Mouse (Mus musculus) neural tube, embryonic 15.5 days (tissue): ENCODE measurements around the gene Serpinf2. TPM values are rescaled to one million over a fixed set of nuclear protein-coding genes. Genes with fewer than 3 reads are reported as not detected.

Source experiments
- ATAC-seq: fragments of 200-750 bp; cut with Nextera tagmentation; 2 replicates; pipeline ENCODE4 v1.8.0; 2017; ENCODE audit warnings: mild to moderate bottlenecking, moderate TSS enrichment, moderate library complexity; ENCODE audit not compliant: low FRiP score
- H3K27ac ChIP-seq: fragments of 300-500 bp; sonication (generic); replicated peaks from 2 replicates; pipeline ENCODE4 v1.5.1; 2015; ENCODE audit warnings: mild to moderate bottlenecking, inconsistent platforms
- H3K27me3 ChIP-seq: fragments of 300-500 bp; sonication (generic); replicated peaks from 2 replicates; pipeline ENCODE4 v1.6.1; 2015; ENCODE audit warnings: inconsistent platforms
- H3K36me3 ChIP-seq: fragments of 300-500 bp; sonication (generic); 2 replicates; pipeline ENCODE4 v1.6.1; 2015; ENCODE audit warnings: inconsistent platforms
- H3K4me1 ChIP-seq: fragments of 300-500 bp; sonication (generic); 2 replicates; pipeline ENCODE4 v1.6.1; 2015; ENCODE audit warnings: inconsistent platforms
- H3K4me2 ChIP-seq: fragments of 300-500 bp; sonication (generic); 2 replicates; pipeline ENCODE4 v1.6.1; 2015; ENCODE audit warnings: inconsistent platforms, mild to moderate bottlenecking, moderate library complexity
- H3K4me3 ChIP-seq: fragments of 300-500 bp; sonication (generic); replicated peaks from 2 replicates; pipeline ENCODE4 v1.5.1; 2015; ENCODE audit warnings: mild to moderate bottlenecking, inconsistent platforms
- H3K9ac ChIP-seq: fragments of 300-500 bp; sonication (generic); replicated peaks from 2 replicates; pipeline ENCODE4 v1.6.1; 2015; ENCODE audit warnings: mild to moderate bottlenecking, inconsistent platforms
- H3K9me3 ChIP-seq: fragments of 300-500 bp; sonication (generic); replicated peaks from 2 replicates; pipeline ENCODE4 v1.6.1; 2016; ENCODE audit warnings: inconsistent platforms
- WGBS: fragments of 180-500 bp; shearing (Covaris S2); methylation state at CpG from one replicate; pipeline ENCODE4 v1.1.7; 2015; ENCODE audit warnings: mixed read lengths; 5-methylcytosine and 5-hydroxymethylcytosine counted together
- polyA plus RNA-seq: library from polyadenylated mRNA; unstranded; fragments of >200 nt; fragmentation: Nextera tagmentation; extraction: Ambion mirVana; gene quantifications from 2 replicates; pipeline ENCODE4 v1.2.1, GENCODE M21; 2015

The Serpinf2 gene
- 0.33 and 1.6 TPM in 2 replicates for polyA plus RNA-seq

GRCm38 (mm10) chr11:75439363-75439762 lies at the start of gene Serpinf2:
Serpinf2 (minus strand) TSS chr11:75439591.
- H3K9ac ChIP-seq, result no peak within 1 kb of the TSS
- no peak within 1 kb of the TSS for H3K4me3 ChIP-seq
- no peaks in the 10 kb centered on the region for H3K27me3 ChIP-seq
- WGBS, result 92% methylated on average over 6 of the region's 6 CpGs
- no peaks in the 10 kb centered on the region for H3K4me1 ChIP-seq
- ATAC-seq, result no peak
- no peaks in the 10 kb centered on the region for H3K9me3 ChIP-seq
- peaks cover 29% of the 10 kb centered on the region for H3K36me3 ChIP-seq
- no peak within 1 kb of the TSS for H3K27ac ChIP-seq
- H3K4me2 ChIP-seq, result no peak within 1 kb of the TSS

GRCm38 (mm10) chr11:75487496-75487895 lies 48.1 kb upstream of the Serpinf2 start:
- 43% methylated on average over 6 of the region's 6 CpGs for WGBS
- ATAC-seq, result no peak

GRCm38 (mm10) chr11:75486601-75487285 lies 47.4 kb upstream of the Serpinf2 start, which contains the start of gene Prpf8:
Prpf8 (plus strand) TSS chr11:75486816.
- H3K36me3 ChIP-seq, result peaks cover 28% of the 10 kb centered on the region
- H3K9me3 ChIP-seq, result no peaks in the 10 kb centered on the region
- H3K9ac ChIP-seq, result peak within 1 kb of the TSS; percentile 94
- peak; percentile 100 for ATAC-seq
- no peaks in the 10 kb centered on the region; the same call in 1 of the 2 replicates for H3K27me3 ChIP-seq
- WGBS, result under 1% methylated on average over 52 of the region's 52 CpGs
- peak within 1 kb of the TSS; percentile 76 for H3K4me3 ChIP-seq
- H3K4me1 ChIP-seq, result peaks cover 17% of the 10 kb centered on the region
- H3K4me2 ChIP-seq, result peak within 1 kb of the TSS; percentile 96
- H3K27ac ChIP-seq, result peak within 1 kb of the TSS; percentile 81

More at GRCm38 (mm10) chr11:75487496-75487895, 48.1 kb upstream of the Serpinf2 start:
- peaks cover 17% of the 10 kb centered on the region for H3K4me1 ChIP-seq
- peak overlapping the region; percentile 76 for H3K4me3 ChIP-seq
- H3K27me3 ChIP-seq, result no peaks in the 10 kb centered on the region; the same call in 1 of the 2 replicates
- no peaks in the 10 kb centered on the region for H3K9me3 ChIP-seq
- peak overlapping the region; percentile 96 for H3K4me2 ChIP-seq
- peaks cover 36% of the 10 kb centered on the region for H3K36me3 ChIP-seq
- H3K9ac ChIP-seq, result peak overlapping the region; percentile 94
- no peak overlapping the region for H3K27ac ChIP-seq

- H3K27ac ChIP-seq, result 0 out of 2 replicates have a peak overlapping the region, but pooled peaks have one; percentile 33
- peak overlapping the region; percentile 76 for H3K4me3 ChIP-seq
- H3K4me2 ChIP-seq, result peak overlapping the region; percentile 96
- H3K4me1 ChIP-seq, result peaks cover 17% of the 10 kb centered on the region
- H3K27me3 ChIP-seq, result no peaks in the 10 kb centered on the region; the same call in 1 of the 2 replicates
- H3K9ac ChIP-seq, result no peak overlapping the region
- no peaks in the 10 kb centered on the region for H3K9me3 ChIP-seq
- peaks cover 23% of the 10 kb centered on the region for H3K36me3 ChIP-seq
- ATAC-seq, result no peak; the same call in none of the 2 replicates
- WGBS, result 21% methylated on average over 3 of the region's 3 CpGs
These were observed 46.8 kb upstream of the Serpinf2 start for GRCm38 (mm10) chr11:75486192-75486591.

- H3K36me3 ChIP-seq, result no peaks in the 10 kb centered on the region
- WGBS, result 66% methylated on average over 7 of the region's 7 CpGs
- no peak for ATAC-seq
These were observed 34.0 kb upstream of the Serpinf2 start for GRCm38 (mm10) chr11:75473376-75473775.

GRCm38 (mm10) chr11:75472469-75473081 lies 33.2 kb upstream of the Serpinf2 start:
- ATAC-seq, result no peak
- WGBS, result 84% methylated on average over 11 of the region's 11 CpGs
- no peak overlapping the region for H3K27ac ChIP-seq
- no peaks in the 10 kb centered on the region for H3K36me3 ChIP-seq
- peaks cover 6% of the 10 kb centered on the region; the same call in 1 of the 2 replicates for H3K4me1 ChIP-seq
- H3K9ac ChIP-seq, result no peak overlapping the region
- H3K9me3 ChIP-seq, result no peaks in the 10 kb centered on the region
- H3K4me3 ChIP-seq, result no peak overlapping the region
- no peaks in the 10 kb centered on the region for H3K27me3 ChIP-seq
- H3K4me2 ChIP-seq, result no peak overlapping the region

More at GRCm38 (mm10) chr11:75473376-75473775, 34.0 kb upstream of the Serpinf2 start:
- Histone ChIP-seq H3K4me3 (no peak overlapping the region), H3K9ac (no peak overlapping the region), H3K9me3 (no peaks in the 10 kb centered on the region), H3K4me2 (no peak overlapping the region), H3K27ac (no peak overlapping the region), H3K4me1 (no peaks in the 10 kb centered on the region), H3K27me3 (no peaks in the 10 kb centered on the region)

GRCm38 (mm10) chr11:75470675-75471074 lies 31.3 kb upstream of the Serpinf2 start:
- no peak for ATAC-seq
- H3K9ac ChIP-seq, result no peak overlapping the region
- no peak overlapping the region for H3K4me2 ChIP-seq
- H3K4me1 ChIP-seq, result peaks cover 8% of the 10 kb centered on the region; the same call in 1 of the 2 replicates
- H3K36me3 ChIP-seq, result peaks cover 3% of the 10 kb centered on the region
- H3K4me3 ChIP-seq, result no peak overlapping the region
- H3K9me3 ChIP-seq, result no peaks in the 10 kb centered on the region
- no peaks in the 10 kb centered on the region for H3K27me3 ChIP-seq
- H3K27ac ChIP-seq, result no peak overlapping the region
- 94% methylated on average over 3 of the region's 3 CpGs for WGBS

GRCm38 (mm10) chr11:75469261-75469660 lies 29.9 kb upstream of the Serpinf2 start:
- Histone ChIP-seq H3K4me3 (no peak overlapping the region), H3K27ac (no peak overlapping the region), H3K9ac (no peak overlapping the region), H3K36me3 (peaks cover 17% of the 10 kb centered on the region), H3K9me3 (no peaks in the 10 kb centered on the region), H3K4me1 (peaks cover 8% of the 10 kb centered on the region; the same call in 1 of the 2 replicates), H3K4me2 (no peak overlapping the region), H3K27me3 (no peaks in the 10 kb centered on the region)
- ATAC-seq, result no peak
- 93% methylated on average over 4 of the region's 4 CpGs for WGBS

- no peaks in the 10 kb centered on the region for H3K27me3 ChIP-seq
- peak overlapping the region; percentile 40; the same call in 1 of the 2 replicates for H3K9ac ChIP-seq
- no peaks in the 10 kb centered on the region for H3K9me3 ChIP-seq
- peak overlapping the region; percentile 30 for H3K4me3 ChIP-seq
- no peak for ATAC-seq
- peak overlapping the region; percentile 64 for H3K4me2 ChIP-seq
- H3K4me1 ChIP-seq, result peaks cover 12% of the 10 kb centered on the region
- WGBS, result 67% methylated on average over 7 of the region's 7 CpGs
- peaks cover 17% of the 10 kb centered on the region for H3K36me3 ChIP-seq
- H3K27ac ChIP-seq, result no peak overlapping the region
These were observed 29.0 kb upstream of the Serpinf2 start for GRCm38 (mm10) chr11:75468410-75468809.

- WGBS, result 19% methylated on average over 19 of the region's 19 CpGs
These were observed 28.3 kb upstream of the Serpinf2 start for GRCm38 (mm10) chr11:75467512-75468215.

GRCm38 (mm10) chr11:75466731-75467505 lies 27.5 kb upstream of the Serpinf2 start:
- Histone ChIP-seq H3K9ac (no peak overlapping the region), H3K9me3 (no peaks in the 10 kb centered on the region), H3K27me3 (no peaks in the 10 kb centered on the region), H3K4me3 (no peak overlapping the region), H3K36me3 (peaks cover 17% of the 10 kb centered on the region), H3K4me2 (no peak overlapping the region), H3K4me1 (peaks cover 27% of the 10 kb centered on the region), H3K27ac (no peak overlapping the region)
- ATAC-seq, result no peak
- 96% methylated on average over 4 of the region's 4 CpGs for whole genome bisulfite sequencing

More at GRCm38 (mm10) chr11:75467512-75468215, 28.3 kb upstream of the Serpinf2 start:
- H3K36me3 ChIP-seq, result peaks cover 17% of the 10 kb centered on the region
- H3K9me3 ChIP-seq, result no peaks in the 10 kb centered on the region
- peak; percentile 50; the same call in 1 of the 2 replicates for ATAC-seq
- peak overlapping the region; percentile 30 for H3K4me3 ChIP-seq
- H3K9ac ChIP-seq, result peak overlapping the region; percentile 40; the same call in 1 of the 2 replicates
- H3K27ac ChIP-seq, result no peak overlapping the region
- H3K27me3 ChIP-seq, result no peaks in the 10 kb centered on the region
- H3K4me1 ChIP-seq, result peaks cover 19% of the 10 kb centered on the region
- H3K4me2 ChIP-seq, result peak overlapping the region; percentile 64
